Mouse (Mus musculus): ENCODE measurements around the gene Zfp652. TPM values are rescaled to one million over a fixed set of nuclear protein-coding genes. Genes with fewer than 3 reads are reported as not detected.

The Zfp652 gene
- total RNA-seq, 2 experiments from 2014 or later = 22.6 to 23.0 TPM

DNA sequence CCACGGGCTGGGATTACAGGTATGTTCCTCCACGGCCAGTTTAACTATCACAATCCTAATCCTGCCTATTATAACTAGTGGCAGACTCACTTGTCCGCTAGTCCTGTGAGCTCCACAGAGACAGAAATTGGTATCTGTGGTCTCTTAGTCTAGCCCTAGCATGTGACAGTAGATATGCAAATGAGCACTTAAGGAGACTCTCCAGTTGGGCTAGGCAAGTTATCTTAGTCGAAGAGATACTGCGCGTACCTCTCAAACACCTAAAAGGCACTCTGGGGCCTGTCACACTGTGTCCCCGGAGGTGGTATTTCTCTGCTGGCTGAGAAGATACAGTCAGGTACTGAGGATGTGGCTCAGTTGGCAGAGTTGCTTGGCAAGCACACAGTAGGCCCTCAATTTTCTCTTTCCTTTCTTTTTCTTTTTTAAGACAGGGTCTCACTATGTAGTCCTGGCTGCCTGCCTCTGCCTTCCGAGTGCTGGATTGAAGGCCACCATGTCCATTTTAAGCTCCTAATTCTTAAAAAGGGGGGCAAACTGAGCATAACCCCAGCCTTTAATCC is 80.6 kb downstream of the Zfp652 start:
- ATAC-seq (replicated peaks; ENCODE audit: low FRiP score, poor library complexity, severe bottlenecking) = peak; percentile 92

DNA sequence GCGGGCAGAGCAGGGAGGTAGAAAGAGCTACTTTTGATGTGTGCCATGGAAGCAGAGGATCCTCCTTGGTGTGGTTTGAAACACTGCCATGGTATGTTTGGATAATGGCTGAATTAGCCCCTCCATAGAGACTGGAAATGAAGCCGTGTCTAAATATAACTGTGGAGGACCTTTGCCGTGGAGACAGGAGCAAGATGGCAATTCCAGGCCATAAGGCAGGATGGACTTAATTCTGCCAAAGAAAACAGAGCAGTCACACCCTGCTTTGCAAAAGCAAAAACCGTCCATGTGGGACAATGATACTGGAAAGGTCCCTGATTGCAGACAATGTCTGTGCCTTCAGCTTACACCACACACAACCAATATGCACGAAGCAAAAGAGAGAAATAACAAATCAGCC is 81.7 kb downstream of the Zfp652 start:
- ATAC-seq (replicated peaks; ENCODE audit: low FRiP score, poor library complexity, severe bottlenecking) = no peak

GRCm38 (mm10) chr11:95795582-95795981 is 83.1 kb downstream of the Zfp652 start:
- no peak for ATAC-seq (replicated peaks; ENCODE audit: low FRiP score, poor library complexity, severe bottlenecking)

GRCm38 (mm10) chr11:95805010-95805409 is 92.5 kb downstream of the Zfp652 start:
- no peak for ATAC-seq (replicated peaks; ENCODE audit: low FRiP score, poor library complexity, severe bottlenecking)

- ATAC-seq (replicated peaks; ENCODE audit: low FRiP score, poor library complexity, severe bottlenecking) = peak; percentile 72
Observed at GRCm38 (mm10) chr11:95805527-95805926, 93.1 kb downstream of the Zfp652 start.

GRCm38 (mm10) chr11:95807884-95808283 is 95.4 kb downstream of the Zfp652 start:
- peak; percentile 8 for ATAC-seq (replicated peaks; ENCODE audit: low FRiP score, poor library complexity, severe bottlenecking)

DNA sequence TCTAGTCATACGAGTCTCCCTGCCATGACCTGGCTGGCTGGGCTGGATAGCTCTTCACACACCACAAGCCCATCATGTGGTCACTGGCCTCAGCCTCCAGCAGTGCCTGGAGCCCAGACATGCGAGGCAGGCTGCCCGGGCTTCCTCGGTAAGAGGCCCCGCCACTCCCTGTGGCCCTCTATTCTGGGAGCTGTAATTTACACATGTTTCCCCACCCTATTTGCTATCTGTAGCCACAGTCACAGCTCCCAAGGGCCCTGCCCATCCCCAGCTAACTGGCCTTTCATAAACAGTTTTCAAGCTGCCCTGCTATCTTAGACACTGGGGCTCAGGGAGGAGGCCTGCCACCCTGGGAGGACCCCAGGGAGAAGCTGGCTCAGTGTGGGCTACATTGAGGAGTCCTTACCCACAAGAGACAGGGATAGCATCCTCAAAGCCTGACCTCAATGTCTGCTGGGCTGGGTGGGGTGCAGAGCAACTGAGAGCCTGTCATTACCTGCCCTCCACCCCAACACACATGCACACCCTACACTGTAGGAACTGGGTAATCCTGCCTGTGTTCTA is 96.1 kb downstream of the Zfp652 start:
- ATAC-seq (replicated peaks; ENCODE audit: low FRiP score, poor library complexity, severe bottlenecking) = peak; percentile 83

DNA sequence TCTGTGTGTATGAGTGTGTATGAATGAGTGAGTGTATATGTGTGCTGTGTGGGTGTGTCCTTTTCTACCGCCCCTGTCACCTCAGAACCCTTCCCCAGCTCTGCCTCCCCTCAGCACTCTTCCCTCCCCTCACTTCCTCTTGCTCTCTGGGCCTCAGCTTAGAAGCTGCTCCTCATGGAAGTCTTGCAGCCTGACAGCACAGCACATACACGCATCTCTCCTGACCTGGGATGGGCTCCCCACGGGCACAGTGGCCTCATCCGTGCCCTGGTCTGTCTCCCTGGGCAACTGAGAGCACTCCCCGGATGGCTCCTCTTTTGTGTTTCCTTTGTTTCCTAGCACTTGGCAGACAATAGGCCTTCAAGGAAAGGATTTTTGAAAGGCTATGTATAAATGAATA is 97.1 kb downstream of the Zfp652 start:
- ATAC-seq (replicated peaks; ENCODE audit: low FRiP score, poor library complexity, severe bottlenecking) = no peak

- no peak for ATAC-seq (replicated peaks; ENCODE audit: low FRiP score, poor library complexity, severe bottlenecking)
Observed at GRCm38 (mm10) chr11:95810828-95811227, 98.4 kb downstream of the Zfp652 start.

DNA sequence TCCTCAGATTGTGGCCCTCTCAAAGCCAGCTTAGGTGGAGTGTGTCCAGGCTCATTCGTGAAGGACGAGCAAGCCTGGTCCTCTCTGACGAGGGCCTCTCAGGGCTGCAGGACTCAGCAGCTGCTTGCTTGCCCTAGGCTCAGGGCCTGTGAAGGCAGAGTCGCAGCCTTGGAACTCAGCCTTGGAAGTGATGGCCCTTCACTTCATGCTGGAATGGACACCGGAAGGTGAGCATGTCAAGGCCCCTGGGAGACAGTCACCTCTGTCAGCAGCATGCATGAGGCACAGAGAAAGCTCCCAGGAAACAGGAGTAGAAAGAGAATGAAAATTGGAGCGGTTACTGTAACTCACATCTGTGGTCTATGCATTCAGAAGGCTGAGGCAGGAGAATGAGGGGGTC is 99.3 kb downstream of the Zfp652 start:
- no peak for ATAC-seq (replicated peaks; ENCODE audit: low FRiP score, poor library complexity, severe bottlenecking)

DNA sequence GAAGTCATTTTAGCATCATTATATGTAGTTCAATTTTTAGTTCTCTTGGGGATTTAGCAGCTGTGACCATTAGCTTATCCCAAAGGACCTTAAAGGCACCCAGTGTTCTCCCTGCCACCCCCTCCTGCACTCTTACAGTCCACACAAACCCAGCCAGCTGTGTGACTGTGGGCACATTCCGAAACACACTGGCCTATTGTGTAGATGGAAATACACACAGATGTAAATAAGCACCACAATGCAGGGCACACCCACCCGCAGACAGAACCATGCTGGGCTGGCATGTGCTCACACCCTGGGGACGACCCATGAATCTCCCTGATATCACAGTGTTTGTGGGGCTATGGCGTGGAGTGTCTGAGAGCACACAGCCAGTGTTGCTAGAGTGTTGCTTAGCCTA is 99.8 kb downstream of the Zfp652 start:
- no peak for ATAC-seq (replicated peaks; ENCODE audit: low FRiP score, poor library complexity, severe bottlenecking)

DNA sequence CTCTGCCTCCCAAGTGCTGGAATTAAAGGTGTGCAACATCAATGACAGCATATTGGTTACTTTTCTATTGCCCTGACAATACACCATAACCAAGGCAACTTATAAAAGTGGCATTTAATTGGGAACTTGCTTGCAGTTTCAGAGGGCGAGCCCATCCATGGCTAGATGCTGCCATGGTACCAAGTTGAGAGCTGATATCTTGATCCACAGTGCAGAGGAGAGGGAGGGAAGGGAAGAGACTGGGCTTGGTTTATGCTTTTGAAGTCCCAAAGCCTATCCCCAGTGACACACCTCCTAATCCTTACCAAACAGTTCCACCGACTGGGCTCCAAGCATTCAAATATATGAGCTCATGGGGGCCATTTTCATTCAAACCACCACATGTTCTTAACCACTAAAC is 101.6 kb downstream of the Zfp652 start:
- ATAC-seq (replicated peaks; ENCODE audit: low FRiP score, poor library complexity, severe bottlenecking) = no peak

DNA sequence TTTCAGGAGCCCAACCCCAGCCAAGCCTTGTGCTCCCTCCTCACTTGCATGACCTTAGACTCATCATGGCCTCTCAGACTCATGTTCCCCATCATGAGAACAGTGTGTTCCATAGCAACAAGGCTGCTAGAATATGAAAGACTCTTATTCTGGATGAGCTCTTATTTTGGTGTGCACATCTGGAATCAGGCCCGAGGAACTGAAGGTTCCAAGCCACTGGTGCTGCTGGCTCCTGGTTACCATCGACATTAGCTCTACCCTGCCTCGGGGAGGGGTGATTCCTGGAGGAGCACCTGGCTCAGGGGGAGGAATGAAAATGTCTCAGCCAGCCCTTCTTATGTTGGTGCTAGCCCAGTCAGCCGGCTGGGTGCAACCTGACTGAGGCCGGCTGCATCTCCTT is 102.4 kb downstream of the Zfp652 start:
- no peak for ATAC-seq (replicated peaks; ENCODE audit: low FRiP score, poor library complexity, severe bottlenecking)

DNA sequence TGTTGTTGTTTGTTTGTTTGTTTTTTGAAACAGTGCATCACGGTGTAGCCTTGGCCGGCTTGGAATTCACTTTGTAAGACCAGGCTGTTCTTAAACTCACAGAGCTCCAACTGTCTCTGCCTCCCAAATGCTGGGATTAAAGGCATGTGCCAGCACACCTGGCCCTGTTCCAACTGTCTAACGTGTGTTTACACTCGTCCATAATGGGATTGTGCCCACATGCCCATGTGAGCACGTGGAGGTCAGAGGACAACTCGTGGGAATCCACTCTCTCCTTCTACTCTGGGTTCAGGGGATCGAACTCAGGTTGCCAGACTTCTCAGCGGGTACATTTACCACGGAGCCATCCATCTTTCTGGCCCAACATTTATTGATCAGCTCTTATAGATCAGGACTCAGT is 102.9 kb downstream of the Zfp652 start:
- no peak for ATAC-seq (replicated peaks; ENCODE audit: low FRiP score, poor library complexity, severe bottlenecking)

DNA sequence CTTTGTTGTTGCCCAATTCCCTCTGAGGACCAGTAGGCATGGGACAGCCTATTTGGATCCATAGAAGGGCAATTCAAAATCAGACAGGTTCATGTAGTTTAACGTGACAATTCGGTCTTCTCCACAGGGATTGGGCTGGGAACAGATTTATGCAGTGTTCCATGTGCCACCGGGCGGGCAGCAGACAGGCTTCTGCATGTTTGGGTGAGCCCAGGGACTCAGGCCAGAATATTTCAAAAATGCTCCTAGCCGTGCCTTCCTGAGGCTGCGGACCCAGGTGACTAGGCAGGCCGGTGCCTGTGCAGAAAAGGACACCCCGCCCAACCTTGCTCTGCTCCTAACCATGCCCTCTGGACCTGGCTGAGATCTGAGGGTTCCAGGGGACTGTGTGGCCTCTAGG is 106.7 kb downstream of the Zfp652 start:
- ATAC-seq (replicated peaks; ENCODE audit: low FRiP score, poor library complexity, severe bottlenecking) = no peak

- no peak for ATAC-seq (replicated peaks; ENCODE audit: low FRiP score, poor library complexity, severe bottlenecking)
Observed at GRCm38 (mm10) chr11:95821511-95821910, 109.0 kb downstream of the Zfp652 start.

GRCm38 (mm10) chr11:95822437-95822836 is 110.0 kb downstream of the Zfp652 start:
- no peak for ATAC-seq (replicated peaks; ENCODE audit: low FRiP score, poor library complexity, severe bottlenecking)

GRCm38 (mm10) chr11:95824071-95824876 is 111.8 kb downstream of the Zfp652 start, which contains the start of gene Phospho1:
Gene Phospho1, plus strand, starts transcription at chr11:95824499.
- ATAC-seq (replicated peaks; ENCODE audit: low FRiP score, poor library complexity, severe bottlenecking) = peak; percentile 89

DNA sequence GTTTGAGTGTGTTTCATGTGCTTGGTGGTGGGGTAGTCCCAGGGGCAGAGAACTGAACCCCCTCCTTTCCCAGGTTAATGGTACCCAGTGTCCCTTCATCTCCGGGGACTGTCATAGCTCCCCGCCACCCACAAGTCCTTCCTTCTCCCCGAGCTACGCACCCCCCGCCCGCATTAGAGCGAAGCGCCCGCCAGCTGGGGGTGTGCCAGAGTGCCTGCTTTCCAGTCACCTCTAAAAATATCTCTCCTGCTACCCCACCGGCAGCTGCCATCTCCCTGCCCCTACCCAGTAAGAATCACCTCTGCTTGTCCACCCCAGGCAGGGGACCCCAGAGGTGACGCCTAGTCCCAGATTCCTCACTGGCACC is 112.4 kb downstream of the Zfp652 start:
- no peak for ATAC-seq (replicated peaks; ENCODE audit: low FRiP score, poor library complexity, severe bottlenecking)

- ATAC-seq (replicated peaks; ENCODE audit: low FRiP score, poor library complexity, severe bottlenecking) = no peak
Observed at GRCm38 (mm10) chr11:95825625-95826024, 113.2 kb downstream of the Zfp652 start.
